Mouse (Mus musculus): ENCODE measurements around the gene 1700003E16Rik. TPM values are rescaled to one million over a fixed set of nuclear protein-coding genes. Genes with fewer than 3 reads are reported as not detected.

Gene 1700003E16Rik
- polyA plus RNA-seq, 1 experiment, result not detected

GRCm38 (mm10) chr6:83118825-83119733 lies 37.1 kb upstream of the 1700003E16Rik start:
- no peak overlapping the region for H3K27ac ChIP-seq (ENCODE audit: insufficient read depth, low read length)
- H3K4me3 ChIP-seq (ENCODE audit: low read depth, low read length), result no peak overlapping the region
- no peak for TF ChIP-seq POLR2A (IDR thresholded peaks at IDR 0.05; ENCODE audit: insufficient read depth, low read length)
- no peak for TF ChIP-seq EP300 (IDR thresholded peaks at IDR 0.05; ENCODE audit: insufficient read depth, low read depth, low read length)
- TF ChIP-seq CTCF (IDR thresholded peaks at IDR 0.05; ENCODE audit: low read depth, low read length), result no peak

DNA sequence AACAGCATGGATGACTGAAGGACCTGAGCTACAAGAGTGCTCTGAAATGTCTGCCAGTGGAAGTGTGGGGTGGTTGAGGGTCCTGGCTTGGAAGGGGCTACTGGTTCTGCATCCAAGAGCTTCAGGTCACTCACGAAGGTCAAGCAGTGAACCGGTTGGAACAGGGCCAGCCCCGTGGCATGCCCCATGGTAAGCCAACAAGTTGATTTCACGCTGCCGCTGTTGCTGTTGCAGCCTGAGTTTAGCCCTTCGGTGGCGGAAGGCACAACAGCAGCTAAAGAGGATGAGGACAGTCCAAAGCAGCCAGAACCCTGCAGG lies 36.5 kb upstream of the 1700003E16Rik start:
- Histone ChIP-seq H3K36me3 (ENCODE audit: control insufficient read depth, insufficient read depth, low read length, poor library complexity, severe bottlenecking) (0 out of 2 replicates have a peak, but pooled peaks cover 4% of the 10 kb centered on the region), H3K9me3 (replicated peaks; ENCODE audit: control insufficient read depth, insufficient read depth, low read length, poor library complexity, severe bottlenecking) (no peaks in the 10 kb centered on the region), H3K9ac (ENCODE audit: low read depth, poor library complexity, severe bottlenecking) (no peak overlapping the region), H3K27ac (ENCODE audit: insufficient read depth, low read length) (no peak overlapping the region), H3K27me3 (ENCODE audit: control insufficient read depth, insufficient read depth, low read length, poor library complexity, severe bottlenecking) (no peaks in the 10 kb centered on the region), H3K4me1 (ENCODE audit: control insufficient read depth, insufficient read depth, low read length) (no peaks in the 10 kb centered on the region), H3K4me3 (ENCODE audit: low read depth, low read length) (no peak overlapping the region)
- TF ChIP-seq CTCF (IDR thresholded peaks at IDR 0.05; ENCODE audit: low read depth, low read length) (no peak), EP300 (IDR thresholded peaks at IDR 0.05; ENCODE audit: insufficient read depth, low read depth, low read length) (no peak), POLR2A (IDR thresholded peaks at IDR 0.05; ENCODE audit: insufficient read depth, low read length) (no peak)

More at GRCm38 (mm10) chr6:83118825-83119733, 37.1 kb upstream of the 1700003E16Rik start:
- Histone ChIP-seq H3K9ac (ENCODE audit: low read depth, poor library complexity, severe bottlenecking) (no peak overlapping the region), H3K27me3 (ENCODE audit: control insufficient read depth, insufficient read depth, low read length, poor library complexity, severe bottlenecking) (no peaks in the 10 kb centered on the region), H3K36me3 (ENCODE audit: control insufficient read depth, insufficient read depth, low read length, poor library complexity, severe bottlenecking) (0 out of 2 replicates have a peak, but pooled peaks cover 4% of the 10 kb centered on the region), H3K9me3 (replicated peaks; ENCODE audit: control insufficient read depth, insufficient read depth, low read length, poor library complexity, severe bottlenecking) (no peaks in the 10 kb centered on the region), H3K4me1 (ENCODE audit: control insufficient read depth, insufficient read depth, low read length) (no peaks in the 10 kb centered on the region)

- Histone ChIP-seq H3K9ac (ENCODE audit: low read depth, poor library complexity, severe bottlenecking) (peak within 1 kb of the TSS; percentile 86), H3K27ac (ENCODE audit: insufficient read depth, low read length) (peak within 1 kb of the TSS; percentile 25), H3K36me3 (ENCODE audit: control insufficient read depth, insufficient read depth, low read length, poor library complexity, severe bottlenecking) (0 out of 2 replicates have a peak, but pooled peaks cover 4% of the 10 kb centered on the region), H3K9me3 (replicated peaks; ENCODE audit: control insufficient read depth, insufficient read depth, low read length, poor library complexity, severe bottlenecking) (no peaks in the 10 kb centered on the region), H3K4me3 (ENCODE audit: low read depth, low read length) (peak within 1 kb of the TSS; percentile 85), H3K4me1 (ENCODE audit: control insufficient read depth, insufficient read depth, low read length) (no peaks in the 10 kb centered on the region), H3K27me3 (ENCODE audit: control insufficient read depth, insufficient read depth, low read length, poor library complexity, severe bottlenecking) (no peaks in the 10 kb centered on the region)
- TF ChIP-seq CTCF (IDR thresholded peaks at IDR 0.05; ENCODE audit: low read depth, low read length) (no peak), POLR2A (IDR thresholded peaks at IDR 0.05; ENCODE audit: insufficient read depth, low read length) (peak; percentile 47), EP300 (IDR thresholded peaks at IDR 0.05; ENCODE audit: insufficient read depth, low read depth, low read length) (no peak)
Measured at GRCm38 (mm10) chr6:83120930-83121862, 35.0 kb upstream of the 1700003E16Rik start, which contains the start of gene Wbp1. Gene Wbp1 (minus strand): TSS chr6:83121559.

DNA sequence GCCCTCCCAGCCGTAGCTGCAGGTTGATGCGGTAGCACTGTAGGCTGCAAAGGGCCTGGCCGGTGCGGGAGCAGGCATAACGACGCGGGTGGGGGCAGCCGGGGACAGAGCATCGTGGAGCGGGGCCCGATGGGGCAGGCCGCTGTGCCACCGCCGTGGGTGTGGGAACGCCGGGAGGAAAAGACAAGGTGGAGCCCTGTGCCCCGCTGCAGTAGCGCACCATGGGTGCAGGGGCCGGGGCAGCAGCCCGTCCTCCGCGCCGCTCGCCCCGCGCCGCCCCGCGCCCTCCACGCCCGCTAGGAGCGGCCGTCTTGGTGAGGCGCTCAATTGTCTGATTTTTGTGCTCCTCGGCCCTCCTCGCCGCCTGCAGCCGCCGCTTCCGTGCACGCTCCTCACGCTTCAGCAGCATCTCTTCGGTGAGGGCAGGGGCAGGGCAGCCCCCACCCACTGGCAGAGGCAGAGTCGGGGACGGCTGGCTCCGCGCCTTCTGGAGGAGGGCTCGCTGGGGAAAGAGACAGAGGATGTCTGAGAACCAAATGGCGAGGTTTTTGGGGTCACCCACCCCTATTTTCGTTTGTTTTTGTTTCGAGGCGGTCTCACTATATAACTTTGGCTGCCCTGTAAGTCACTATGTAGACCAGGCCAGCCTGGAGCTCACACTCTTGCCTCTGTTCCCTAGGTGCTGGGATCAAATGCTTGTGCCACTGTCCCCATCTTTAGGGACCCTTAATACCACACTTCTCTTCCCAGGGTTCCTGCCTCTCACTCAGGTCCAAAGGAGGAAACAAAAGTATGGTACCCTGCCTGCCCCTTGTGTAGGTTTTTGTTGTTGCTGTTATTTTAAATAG lies 34.1 kb upstream of the 1700003E16Rik start:
- Histone ChIP-seq H3K9me3 (replicated peaks; ENCODE audit: control insufficient read depth, insufficient read depth, low read length, poor library complexity, severe bottlenecking) (no peaks in the 10 kb centered on the region), H3K27ac (ENCODE audit: insufficient read depth, low read length) (peak overlapping the region; percentile 25; the same call in 1 of the 2 replicates), H3K27me3 (ENCODE audit: control insufficient read depth, insufficient read depth, low read length, poor library complexity, severe bottlenecking) (no peaks in the 10 kb centered on the region), H3K36me3 (ENCODE audit: control insufficient read depth, insufficient read depth, low read length, poor library complexity, severe bottlenecking) (0 out of 2 replicates have a peak, but pooled peaks cover under 1% of the 10 kb centered on the region), H3K4me1 (ENCODE audit: control insufficient read depth, insufficient read depth, low read length) (no peaks in the 10 kb centered on the region), H3K9ac (ENCODE audit: low read depth, poor library complexity, severe bottlenecking) (peak overlapping the region; percentile 86), H3K4me3 (ENCODE audit: low read depth, low read length) (peak overlapping the region; percentile 85)
- TF ChIP-seq CTCF (IDR thresholded peaks at IDR 0.05; ENCODE audit: low read depth, low read length) (no peak), EP300 (IDR thresholded peaks at IDR 0.05; ENCODE audit: insufficient read depth, low read depth, low read length) (no peak), POLR2A (IDR thresholded peaks at IDR 0.05; ENCODE audit: insufficient read depth, low read length) (no peak)

DNA sequence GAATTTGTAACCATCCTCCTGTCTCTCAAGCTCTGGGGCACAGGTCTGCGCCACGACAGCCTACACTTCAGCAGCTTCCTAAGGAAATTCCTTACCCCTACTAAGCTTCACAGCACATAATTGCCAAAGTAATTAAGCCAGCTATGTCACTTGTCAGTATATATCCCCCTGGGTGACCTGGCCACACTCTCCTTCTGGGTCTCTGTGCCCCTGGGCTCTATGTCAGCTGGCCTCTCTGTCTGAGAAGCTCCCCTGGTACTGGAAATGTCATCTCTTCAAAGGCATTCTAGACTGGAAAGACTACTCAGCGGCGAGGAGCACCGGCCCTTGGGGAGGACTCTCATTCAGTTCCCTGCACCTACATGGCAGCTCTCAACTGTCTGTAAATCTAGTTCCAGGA lies 33.2 kb upstream of the 1700003E16Rik start:
- no peak overlapping the region for H3K4me3 ChIP-seq (ENCODE audit: low read depth, low read length)
- no peaks in the 10 kb centered on the region for H3K36me3 ChIP-seq (ENCODE audit: control insufficient read depth, insufficient read depth, low read length, poor library complexity, severe bottlenecking)
- no peak overlapping the region for H3K27ac ChIP-seq (ENCODE audit: insufficient read depth, low read length)
- H3K27me3 ChIP-seq (ENCODE audit: control insufficient read depth, insufficient read depth, low read length, poor library complexity, severe bottlenecking), result no peaks in the 10 kb centered on the region
- H3K9me3 ChIP-seq (replicated peaks; ENCODE audit: control insufficient read depth, insufficient read depth, low read length, poor library complexity, severe bottlenecking), result no peaks in the 10 kb centered on the region
- H3K4me1 ChIP-seq (ENCODE audit: control insufficient read depth, insufficient read depth, low read length), result no peaks in the 10 kb centered on the region
- TF ChIP-seq EP300 (IDR thresholded peaks at IDR 0.05; ENCODE audit: insufficient read depth, low read depth, low read length) (no peak), CTCF (IDR thresholded peaks at IDR 0.05; ENCODE audit: low read depth, low read length) (no peak), POLR2A (IDR thresholded peaks at IDR 0.05; ENCODE audit: insufficient read depth, low read length) (no peak)
- no peak overlapping the region for H3K9ac ChIP-seq (ENCODE audit: low read depth, poor library complexity, severe bottlenecking)

Data from ES-Bruce4 (cell line).